Mouse (Mus musculus) liver, postnatal 0 days (tissue): ENCODE measurements around the gene Scyl1. TPM values are rescaled to one million over a fixed set of nuclear protein-coding genes. Genes with fewer than 3 reads are reported as not detected.

Source experiments
- ATAC-seq: fragments of 200-750 bp; cut with Nextera tagmentation; 2 replicates; pipeline ENCODE4 v1.8.0; 2017; ENCODE audit warnings: mild to moderate bottlenecking, moderate library complexity
- DNase-seq: peaks from one replicate; pipeline ENCODE4 v3.0.0-alpha.2; 2016
- H3K27ac ChIP-seq: fragments of 300-500 bp; sonication (generic); 2 replicates; pipeline ENCODE4 v1.5.1; 2014; ENCODE audit warnings: antibody characterized with exemption, moderate library complexity, mild to moderate bottlenecking, low read depth
- H3K27me3 ChIP-seq: fragments of 300-500 bp; sonication (generic); 2 replicates; pipeline ENCODE4 v1.6.1; 2014; ENCODE audit warnings: low read length, control low read depth, mixed read lengths; ENCODE audit not compliant: insufficient read depth
- H3K36me3 ChIP-seq: fragments of 300-500 bp; sonication (generic); replicated peaks from 2 replicates; pipeline ENCODE4 v1.6.1; 2014; ENCODE audit warnings: mild to moderate bottlenecking, control low read depth, low read length, moderate library complexity, mixed read lengths; ENCODE audit not compliant: insufficient read depth
- H3K4me1 ChIP-seq: fragments of 300-500 bp; sonication (generic); 2 replicates; pipeline ENCODE4 v1.6.1; 2014; ENCODE audit warnings: antibody characterized with exemption, mild to moderate bottlenecking, control low read depth; ENCODE audit not compliant: insufficient read depth
- H3K4me2 ChIP-seq: fragments of 300-500 bp; sonication (generic); 2 replicates; pipeline ENCODE4 v1.6.1; 2014; ENCODE audit warnings: low read depth, mild to moderate bottlenecking, low read length, moderate library complexity, mixed read lengths
- H3K4me3 ChIP-seq: fragments of 300-500 bp; sonication (generic); 2 replicates; pipeline ENCODE4 v1.5.1; 2014; ENCODE audit warnings: low read depth, low read length
- H3K9ac ChIP-seq: fragments of 300-500 bp; sonication (generic); replicated peaks from 2 replicates; pipeline ENCODE4 v1.6.1; 2014; ENCODE audit warnings: mild to moderate bottlenecking, moderate library complexity
- H3K9me3 ChIP-seq: fragments of 300-500 bp; sonication (generic); 2 replicates; pipeline ENCODE4 v1.6.1; 2016; ENCODE audit warnings: mild to moderate bottlenecking, control low read depth, low read length, mixed read lengths
- CTCF ChIP-seq: sonication (generic); IDR thresholded peaks from 2 replicates; pipeline ENCODE4 v1.5.1; 2016; ENCODE audit warnings: antibody characterized with exemption, low read depth
- EP300 ChIP-seq: IDR thresholded peaks from 2 replicates; pipeline ENCODE4 v1.6.1; 2016; ENCODE audit warnings: antibody characterized with exemption, low read depth, mild to moderate bottlenecking
- WGBS: fragments of 180-500 bp; shearing (Covaris S2); extraction: QIAGEN DNeasy Blood & Tissue Kit; methylation state at CpG from one replicate; pipeline ENCODE4 v1.1.7; 2014; ENCODE audit not compliant: insufficient replicate concordance; 5-methylcytosine and 5-hydroxymethylcytosine counted together
- polyA plus RNA-seq: library from polyadenylated mRNA; unstranded; fragments of >200 nt; fragmentation: Nextera tagmentation; extraction: Ambion mirVana; gene quantifications from 2 replicates; pipeline ENCODE4 v1.2.1, GENCODE M21; 2015

The Scyl1 gene
- polyA plus RNA-seq, 1 experiment from 2014 or later = 16.9 TPM

DNA sequence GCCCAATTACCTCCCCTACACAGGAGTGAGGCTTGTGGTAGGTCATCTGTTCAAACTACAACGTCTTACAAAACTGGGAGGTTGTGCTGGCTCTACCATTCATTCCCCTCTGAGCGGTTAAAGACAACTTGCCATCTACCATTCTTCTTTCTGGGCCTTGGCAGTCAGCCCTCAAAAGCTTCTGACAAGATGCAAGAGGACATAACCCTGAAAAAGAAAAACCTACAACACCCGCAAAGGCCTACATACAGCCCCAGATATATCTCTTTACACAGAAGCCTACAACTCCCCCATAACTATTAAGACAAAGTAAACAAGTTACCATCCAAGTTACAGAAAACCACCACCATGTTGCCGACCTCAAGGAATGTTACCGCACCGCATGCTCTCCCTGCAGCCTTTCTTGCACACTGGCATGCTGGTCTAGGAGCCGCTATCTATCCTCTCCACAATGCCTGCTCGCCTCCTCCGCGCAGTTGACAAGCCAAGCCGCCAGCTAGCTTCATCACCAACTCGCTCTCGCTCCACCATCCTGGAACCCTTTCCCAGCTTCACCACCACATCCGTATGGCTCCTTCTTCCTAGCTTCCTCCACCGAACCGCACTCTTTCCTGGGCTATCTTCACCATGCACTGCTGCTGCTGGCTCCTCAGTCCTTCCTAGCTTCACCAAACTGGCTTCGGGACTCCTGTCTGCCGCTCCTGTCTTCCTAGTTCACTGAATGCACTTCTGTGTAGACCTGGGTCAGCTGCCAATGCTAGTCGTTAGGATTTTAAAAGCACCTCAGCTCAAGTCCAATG is 29.6 kb upstream of the Scyl1 start:
- H3K9me3 ChIP-seq = no peaks in the 10 kb centered on the region
- H3K36me3 ChIP-seq = peaks cover 50% of the 10 kb centered on the region
- TF ChIP-seq CTCF (no peak), EP300 (no peak)
- peak overlapping the region; percentile 84 for H3K4me3 ChIP-seq
- DNase-seq (peak; percentile 62), ATAC-seq (no peak)
- peak overlapping the region; percentile 98 for H3K27ac ChIP-seq
- H3K27me3 ChIP-seq = no peaks in the 10 kb centered on the region
- peak overlapping the region; percentile 73 for H3K4me2 ChIP-seq
- H3K4me1 ChIP-seq = peaks cover 31% of the 10 kb centered on the region
- peak overlapping the region; percentile 95 for H3K9ac ChIP-seq
- WGBS = under 1% methylated on average over 19 of the region's 19 CpGs

DNA sequence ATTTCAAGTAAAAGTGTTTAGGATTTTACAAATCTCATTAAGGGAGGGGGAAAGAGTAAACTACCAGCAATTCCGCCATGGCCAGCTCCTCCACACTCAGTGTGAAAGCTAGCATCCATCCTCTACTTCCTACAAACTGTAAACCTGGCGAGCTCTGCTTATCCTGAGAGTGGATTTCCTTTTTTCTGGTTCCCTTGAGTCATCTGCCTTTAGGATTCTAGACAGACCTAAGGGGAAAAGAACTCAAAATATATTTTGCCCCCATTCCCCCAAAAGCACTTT is 29.1 kb upstream of the Scyl1 start:
- Histone ChIP-seq H3K4me2 (peak overlapping the region; percentile 73), H3K4me3 (peak overlapping the region; percentile 84), H3K27me3 (no peaks in the 10 kb centered on the region), H3K4me1 (peaks cover 28% of the 10 kb centered on the region), H3K27ac (peak overlapping the region; percentile 98), H3K9ac (peak overlapping the region; percentile 95), H3K36me3 (peaks cover 55% of the 10 kb centered on the region), H3K9me3 (no peaks in the 10 kb centered on the region)
- WGBS = 0% methylated on average over 2 of the region's 2 CpGs
- ATAC-seq (no peak), DNase-seq (peak; percentile 14)
- TF ChIP-seq CTCF = no peak
- TF ChIP-seq EP300 = no peak

DNA sequence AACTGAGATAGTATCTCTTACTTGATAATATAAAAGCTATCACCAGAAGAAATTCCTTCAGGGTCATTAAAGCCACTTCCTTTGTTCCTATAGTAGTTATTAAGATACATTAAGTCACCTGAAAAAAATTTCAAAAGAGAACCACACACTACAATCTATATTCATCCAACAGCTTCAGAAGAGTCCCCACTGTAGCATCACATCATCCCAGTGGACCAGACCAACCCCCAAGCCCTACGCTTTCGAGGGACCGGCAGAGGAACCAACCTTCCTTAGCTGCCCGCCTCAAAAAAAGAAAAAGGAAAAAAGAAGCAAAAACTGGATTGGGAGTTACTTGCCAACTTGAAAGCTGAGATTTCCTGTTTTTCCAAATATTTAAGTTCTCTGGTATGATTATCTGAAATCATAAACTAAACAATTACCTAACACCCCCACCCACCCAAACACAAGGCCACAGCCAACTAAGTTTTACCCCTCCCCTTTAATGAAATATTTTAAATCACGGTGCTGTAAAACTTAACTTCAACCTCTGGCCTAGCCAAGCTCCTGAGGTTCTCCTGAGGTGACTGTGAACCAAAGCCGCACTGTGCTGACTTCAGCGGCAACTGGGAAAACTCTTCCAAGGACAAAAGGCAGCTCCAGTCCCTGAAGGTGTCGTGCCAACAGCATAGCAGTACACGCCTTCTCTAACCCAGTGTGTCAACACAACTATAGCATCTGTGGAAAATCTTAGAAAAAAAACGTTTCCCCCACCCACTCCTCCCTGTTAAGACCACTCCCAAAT is 28.5 kb upstream of the Scyl1 start:
- Histone ChIP-seq H3K27me3 (no peaks in the 10 kb centered on the region), H3K9ac (peak overlapping the region; percentile 95), H3K4me1 (peaks cover 24% of the 10 kb centered on the region), H3K9me3 (no peaks in the 10 kb centered on the region), H3K4me3 (peak overlapping the region; percentile 84), H3K36me3 (peaks cover 61% of the 10 kb centered on the region), H3K4me2 (peak overlapping the region; percentile 73), H3K27ac (peak overlapping the region; percentile 98)
- TF ChIP-seq EP300 = no peak
- TF ChIP-seq CTCF = no peak
- DNase-seq (peak; percentile 25), ATAC-seq (no peak)
- 2% methylated on average over 10 of the region's 10 CpGs for WGBS

DNA sequence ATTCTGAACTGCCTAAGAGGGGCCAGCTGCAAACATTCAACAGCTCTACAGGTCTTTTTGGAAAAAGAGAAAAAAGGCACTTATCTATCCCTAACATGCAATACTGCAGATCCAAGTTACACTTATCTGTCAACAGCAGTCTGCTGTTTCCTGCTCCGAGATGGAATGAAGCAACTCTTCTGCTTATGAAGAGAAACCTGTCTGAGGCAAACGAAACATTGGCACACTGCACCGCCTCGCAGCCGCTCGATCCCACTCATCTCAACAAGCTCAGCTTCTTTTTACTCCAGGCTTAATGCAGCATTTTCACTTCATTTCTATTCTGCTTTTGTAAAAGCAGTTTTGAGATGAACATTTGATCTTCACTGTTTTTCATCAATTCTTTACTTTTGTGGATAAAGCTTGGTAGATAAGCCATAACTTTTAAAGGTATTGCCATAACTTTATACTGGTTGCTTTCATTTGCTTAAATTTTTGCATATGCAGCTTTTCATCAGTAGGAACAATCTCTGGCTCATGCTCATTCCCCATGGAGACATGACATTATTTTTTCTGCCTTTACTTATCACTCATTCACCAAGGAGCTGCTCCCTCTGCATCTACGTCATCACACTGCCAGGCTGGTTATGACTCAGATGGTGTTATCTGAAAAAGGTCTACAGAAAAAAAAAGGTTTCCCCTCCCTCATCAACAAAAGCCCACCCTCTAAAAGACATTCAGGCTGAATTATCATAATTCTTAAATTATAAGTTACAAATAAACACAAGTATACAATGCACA is 27.7 kb upstream of the Scyl1 start:
- WGBS = under 1% methylated on average over 7 of the region's 7 CpGs
- ATAC-seq = peak; percentile 9; the same call in 1 of the 2 replicates
- H3K9ac ChIP-seq = peak overlapping the region; percentile 60
- no peaks in the 10 kb centered on the region for H3K9me3 ChIP-seq
- TF ChIP-seq EP300 (peak; percentile 97), CTCF (no peak)
- peak; percentile 64 for DNase-seq
- peaks cover 18% of the 10 kb centered on the region; the same call in 1 of the 2 replicates for H3K4me1 ChIP-seq
- peak overlapping the region; percentile 84 for H3K4me3 ChIP-seq
- H3K27ac ChIP-seq = peak overlapping the region; percentile 74
- peaks cover 62% of the 10 kb centered on the region for H3K36me3 ChIP-seq
- H3K4me2 ChIP-seq = peak overlapping the region; percentile 73
- no peaks in the 10 kb centered on the region for H3K27me3 ChIP-seq

DNA sequence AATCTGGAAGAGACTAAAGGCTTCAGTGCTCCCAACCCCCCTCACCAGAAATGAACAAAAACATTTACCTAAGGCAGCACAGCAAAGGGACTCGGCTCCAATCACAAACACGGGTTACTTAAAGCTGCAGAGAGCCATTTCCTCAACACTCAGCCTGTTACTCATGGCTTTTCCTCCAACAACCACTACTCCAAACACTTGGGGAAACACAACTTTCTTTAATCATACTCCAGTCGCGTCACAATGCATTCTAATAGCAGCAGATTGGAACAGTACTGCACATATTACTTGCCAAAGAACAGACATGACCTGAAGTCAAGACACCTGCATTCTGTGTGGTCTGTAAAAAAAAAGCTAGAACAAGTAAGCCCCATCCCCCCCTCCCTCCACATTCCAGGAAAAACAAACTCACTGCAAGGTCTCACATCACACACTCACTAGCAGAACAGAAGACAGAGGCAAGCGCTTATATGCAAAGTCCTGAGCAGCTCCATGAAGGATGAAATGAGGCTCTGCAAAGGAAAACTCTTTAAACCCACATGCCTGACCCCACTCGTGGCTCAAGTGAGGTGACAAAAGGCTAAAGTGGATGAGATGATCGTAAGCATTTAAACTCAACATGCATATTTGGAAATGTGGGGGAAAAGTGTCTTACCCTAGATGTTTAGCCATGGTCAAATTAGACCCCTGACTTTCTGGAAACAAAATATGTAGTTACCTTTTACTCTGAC is 26.3 kb upstream of the Scyl1 start:
- DNase-seq (peak; percentile 17), ATAC-seq (no peak)
- Histone ChIP-seq H3K27ac (peak overlapping the region; percentile 70), H3K9me3 (no peaks in the 10 kb centered on the region), H3K9ac (peak overlapping the region; percentile 50), H3K27me3 (no peaks in the 10 kb centered on the region), H3K4me1 (peaks cover 23% of the 10 kb centered on the region; the same call in 1 of the 2 replicates), H3K4me3 (peak overlapping the region; percentile 84), H3K36me3 (peaks cover 62% of the 10 kb centered on the region), H3K4me2 (peak overlapping the region; percentile 73)
- WGBS = 32% methylated on average over 7 of the region's 7 CpGs
- TF ChIP-seq EP300 (0 out of 2 replicates have a peak, but pooled peaks have one; percentile 21), CTCF (no peak)
